Mouse (Mus musculus) hematopoietic multipotent progenitor cell, adult 10-12 weeks (in vitro differentiated cells): ENCODE results near the gene Prmt7. TPM values are rescaled to one million over a fixed set of nuclear protein-coding genes. Genes with fewer than 3 reads are reported as not detected.

Source experiments
- polyA plus RNA-seq: library from polyadenylated mRNA; stranded (reverse); fragments of >175 nt; gene quantifications from 2 replicates; pipeline ENCODE4 v1.2.3, GENCODE M21; 2012; ENCODE audit warnings: low replicate concordance

The Prmt7 gene
- 3.5 and 20.1 TPM in 2 replicates for polyA plus RNA-seq

DNA sequence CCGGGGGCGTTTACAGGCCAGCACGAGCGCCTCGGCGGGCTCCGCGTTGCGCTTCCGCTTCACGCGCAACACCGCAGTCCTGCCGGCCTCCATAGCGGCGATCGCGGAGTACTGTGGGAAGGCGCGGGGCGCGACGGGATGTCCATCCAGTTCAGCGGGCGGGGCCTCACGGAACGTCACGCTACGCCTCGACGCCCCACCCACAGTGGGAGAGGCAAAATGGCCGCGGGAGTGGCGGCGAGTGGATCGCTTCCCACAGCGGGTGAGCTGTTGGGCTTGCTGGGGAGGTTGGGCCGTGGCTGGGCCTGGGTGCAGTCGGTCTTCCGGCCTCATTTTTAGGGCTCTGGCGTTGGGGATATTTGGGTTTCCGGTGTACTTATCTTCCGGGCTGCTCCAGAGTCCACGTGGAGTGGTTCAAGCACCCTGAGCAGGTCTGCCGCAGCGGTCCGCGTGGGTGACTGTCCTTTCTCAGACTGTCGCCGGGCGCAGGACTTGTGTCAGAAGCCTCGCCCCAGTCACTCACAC lies at the start of gene Prmt7, which contains the start of gene Slc7a6os:
Gene Prmt7 (plus strand): TSS at position 116 of the 525 bp plus-strand sequence.
Gene Slc7a6os (minus strand): TSS at position 115 of the 525 bp plus-strand sequence.

DNA sequence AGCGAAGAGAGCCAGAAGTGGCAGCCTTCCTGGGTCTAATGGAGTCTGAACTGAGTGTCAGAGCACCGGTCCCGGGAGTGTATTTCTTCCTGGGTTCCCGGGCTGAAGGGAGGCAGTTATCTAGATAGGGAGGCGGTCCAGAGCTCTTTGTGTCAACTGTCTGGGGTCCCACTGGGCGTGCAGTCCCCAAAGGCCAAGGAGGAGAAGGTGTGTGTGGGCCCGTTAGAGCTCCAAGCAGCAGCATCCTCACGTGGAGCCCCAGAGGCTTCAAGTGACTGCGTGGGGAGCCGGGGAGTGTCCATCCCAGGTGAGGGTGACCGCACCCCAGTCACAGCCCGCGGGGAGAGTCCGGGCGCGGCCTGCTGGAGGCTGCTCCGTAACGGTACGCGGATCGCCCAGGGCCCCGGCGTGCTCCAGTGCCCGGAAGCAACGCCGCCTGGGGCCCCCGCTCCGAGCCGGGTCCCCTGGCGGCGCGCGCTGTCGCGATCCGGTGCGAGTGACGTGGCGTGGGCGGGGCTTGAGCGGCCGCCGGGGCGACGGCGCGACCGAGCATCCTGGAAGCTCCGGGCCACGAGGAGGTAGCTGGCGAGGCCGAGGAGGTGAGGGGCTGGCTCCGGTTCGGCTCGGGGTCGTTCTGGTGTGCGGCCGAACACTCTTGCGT lies 42.2 kb upstream of the Prmt7 start, which contains the start of gene Slc7a6:
Gene Slc7a6 (plus strand): TSS at position 502 of the 661 bp plus-strand sequence.

Other genes with a start within 250 kb of the Prmt7 start
- gene Slc12a4, start 244.8 kb upstream of the Prmt7 start, polyA plus RNA-seq, result 13.0 and 14.0 TPM in 2 replicates
- not detected in 2 replicates for gene Dpep3, start 231.5 kb upstream of the Prmt7 start, polyA plus RNA-seq
- 4.4 and 7.5 TPM in 2 replicates for gene Dus2, start 219.6 kb upstream of the Prmt7 start, polyA plus RNA-seq
- not detected in 2 replicates for gene Dpep2nb, start 205.0 kb upstream of the Prmt7 start, polyA plus RNA-seq
- gene Ddx28, start 199.1 kb upstream of the Prmt7 start, polyA plus RNA-seq, result 12.8 and 15.2 TPM in 2 replicates
- 30.9 and 42.5 TPM in 2 replicates for gene Nfatc3, start 152.1 kb upstream of the Prmt7 start, polyA plus RNA-seq
- gene Esrp2, start 74.0 kb upstream of the Prmt7 start, polyA plus RNA-seq, result 0.03 and 0.11 TPM in 2 replicates
- gene Pla2g15, start 60.5 kb upstream of the Prmt7 start, polyA plus RNA-seq, result 32.9 and 41.5 TPM in 2 replicates
- 5.1 and 6.3 TPM in 2 replicates for gene Slc7a6, start 42.1 kb upstream of the Prmt7 start, polyA plus RNA-seq
- 29.2 and 33.5 TPM in 2 replicates for gene Slc7a6os, start within 50 bp of the Prmt7 start, polyA plus RNA-seq
- 2.4 and 2.5 TPM in 2 replicates for gene Smpd3, start 127.1 kb downstream of the Prmt7 start, polyA plus RNA-seq
- 2.6 and 4.2 TPM in 2 replicates for gene Zfp90, start 204.4 kb downstream of the Prmt7 start, polyA plus RNA-seq